Mouse (Mus musculus) liver, postnatal 0 days (tissue): ENCODE data around the gene Zfp644.

Source experiments
- CTCF ChIP-seq: sonication (generic); IDR thresholded peaks from 2 replicates; pipeline ENCODE4 v1.5.1; 2016; ENCODE audit warnings: antibody characterized with exemption, low read depth
- EP300 ChIP-seq: IDR thresholded peaks from 2 replicates; pipeline ENCODE4 v1.6.1; 2016; ENCODE audit warnings: antibody characterized with exemption, low read depth, mild to moderate bottlenecking

- TF ChIP-seq CTCF (no peak), EP300 (no peak)
Measured at GRCm38 (mm10) chr5:106590686-106591085, 106.4 kb downstream of the Zfp644 start.
